Mouse (Mus musculus): ENCODE data around the gene Tmub2. TPM values are rescaled to one million over a fixed set of nuclear protein-coding genes. Genes with fewer than 3 reads are reported as not detected.

Tmub2 gene
- polyA plus RNA-seq, 1 experiment from 2014 or later, result 44.9 TPM

GRCm38 (mm10) chr11:102314321-102314720, 29.6 kb downstream of the Tmub2 start:
- no peak overlapping the region for H3K4me3 ChIP-seq
- H3K4me1 ChIP-seq, result peaks cover 60% of the 10 kb centered on the region
- 89% methylated on average over 12 of the region's 12 CpGs for WGBS
- no peaks in the 10 kb centered on the region for H3K27me3 ChIP-seq (ENCODE audit: poor library complexity, severe bottlenecking)
- DNase-seq (ENCODE audit: extremely low spot score, low spot score), result no peak
- peaks cover 64% of the 10 kb centered on the region for H3K36me3 ChIP-seq (replicated peaks)
- no peak overlapping the region for H3K27ac ChIP-seq
- H3K9me3 ChIP-seq, result no peaks in the 10 kb centered on the region

DNA sequence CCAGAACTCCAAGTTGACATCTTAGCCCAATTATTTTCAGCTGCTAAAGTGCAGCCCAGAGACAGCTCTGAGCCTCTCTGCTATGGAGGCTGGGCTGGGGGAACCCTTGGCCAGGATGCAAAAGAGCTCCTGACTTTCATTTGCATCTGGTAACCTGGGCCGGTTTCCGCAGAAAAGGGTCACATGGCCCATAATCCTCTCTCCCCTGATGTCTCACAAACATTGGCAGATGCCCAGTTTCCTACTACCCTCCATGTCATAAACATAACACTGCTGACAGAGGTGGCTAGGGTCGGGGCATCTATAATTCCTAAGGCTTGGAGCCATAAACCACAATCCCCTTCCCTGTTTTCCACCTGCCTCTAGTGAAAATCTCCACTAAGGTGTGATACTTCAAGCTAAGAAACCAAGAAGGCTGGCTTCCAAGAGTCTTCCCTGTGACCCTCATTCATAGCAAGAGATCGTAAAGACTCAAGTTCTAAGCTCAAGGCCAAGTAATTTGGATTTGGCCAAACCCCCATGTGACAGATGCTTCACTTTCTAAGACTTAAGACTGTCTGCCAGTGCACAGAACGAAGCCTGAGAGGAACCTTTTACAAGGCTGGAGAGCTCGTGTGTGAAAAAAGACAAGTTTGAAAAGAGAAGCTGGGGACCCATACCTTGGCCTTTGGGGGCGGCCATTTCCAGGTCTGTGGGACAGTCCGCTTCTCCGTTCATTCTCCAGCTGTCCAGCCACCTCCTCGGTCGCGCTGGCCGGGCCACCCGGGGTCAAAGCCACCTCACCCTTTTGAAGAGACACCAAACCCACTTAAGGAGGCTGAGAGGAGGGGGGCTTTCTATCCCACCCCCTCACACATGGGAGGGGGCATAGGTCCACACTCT, 31.2 kb downstream of the Tmub2 start:
- no peak for DNase-seq (ENCODE audit: extremely low spot score, low spot score)
- peaks cover 58% of the 10 kb centered on the region for H3K4me1 ChIP-seq

DNA sequence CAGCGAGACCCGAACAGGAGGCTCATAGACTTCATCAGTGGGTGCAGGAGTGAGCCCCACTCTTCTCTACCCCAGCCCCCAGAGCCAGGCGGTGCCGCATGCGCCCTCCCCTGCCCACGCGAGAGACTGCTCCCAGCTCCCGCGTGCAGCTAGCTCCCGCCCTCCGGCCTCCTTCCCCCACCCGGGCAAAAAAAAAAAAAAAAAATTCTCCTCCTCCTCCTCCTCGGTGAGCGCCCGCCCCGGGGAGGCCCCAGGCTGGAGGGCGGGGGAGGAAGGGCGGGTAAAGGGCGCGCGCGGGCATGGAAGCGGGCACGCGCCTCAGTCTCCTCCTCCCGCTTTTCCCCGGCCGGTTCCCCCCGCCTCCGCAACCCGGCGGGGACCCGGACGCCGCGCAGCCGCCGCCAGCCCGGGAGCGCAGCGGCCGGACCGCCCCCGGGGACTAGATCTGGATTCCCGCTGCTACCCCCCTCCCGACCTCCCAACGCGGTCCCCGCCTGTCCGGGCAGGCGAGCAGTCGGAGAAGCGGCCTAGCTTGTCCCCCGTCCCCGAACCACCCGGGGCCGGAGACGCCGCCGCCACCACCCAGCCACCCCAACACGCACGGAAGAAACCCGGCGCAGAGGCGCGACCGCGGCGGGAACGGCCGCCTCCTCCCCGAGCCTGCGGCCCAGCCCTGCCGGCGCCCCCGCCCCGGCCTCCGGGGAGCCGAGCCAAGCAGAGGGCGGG, 32.0 kb downstream of the Tmub2 start:
- H3K36me3 ChIP-seq (replicated peaks), result peaks cover 40% of the 10 kb centered on the region
- peak overlapping the region; percentile 100 for H3K4me3 ChIP-seq
- WGBS, result under 1% methylated on average over 76 of the region's 80 CpGs
- no peaks in the 10 kb centered on the region for H3K27me3 ChIP-seq (ENCODE audit: poor library complexity, severe bottlenecking)
- H3K4me1 ChIP-seq, result peaks cover 50% of the 10 kb centered on the region
- H3K9me3 ChIP-seq, result no peaks in the 10 kb centered on the region
- H3K27ac ChIP-seq, result peak overlapping the region; percentile 100
- DNase-seq (ENCODE audit: extremely low spot score, low spot score), result peak; percentile 80

More for the DNA sequence above, 31.2 kb downstream of the Tmub2 start:
- Histone ChIP-seq H3K4me3 (peak overlapping the region; percentile 100), H3K27me3 (ENCODE audit: poor library complexity, severe bottlenecking) (no peaks in the 10 kb centered on the region), H3K36me3 (replicated peaks) (peaks cover 48% of the 10 kb centered on the region), H3K27ac (peak overlapping the region; percentile 100), H3K9me3 (no peaks in the 10 kb centered on the region)
- WGBS, result 18% methylated on average over 14 of the region's 14 CpGs

DNA sequence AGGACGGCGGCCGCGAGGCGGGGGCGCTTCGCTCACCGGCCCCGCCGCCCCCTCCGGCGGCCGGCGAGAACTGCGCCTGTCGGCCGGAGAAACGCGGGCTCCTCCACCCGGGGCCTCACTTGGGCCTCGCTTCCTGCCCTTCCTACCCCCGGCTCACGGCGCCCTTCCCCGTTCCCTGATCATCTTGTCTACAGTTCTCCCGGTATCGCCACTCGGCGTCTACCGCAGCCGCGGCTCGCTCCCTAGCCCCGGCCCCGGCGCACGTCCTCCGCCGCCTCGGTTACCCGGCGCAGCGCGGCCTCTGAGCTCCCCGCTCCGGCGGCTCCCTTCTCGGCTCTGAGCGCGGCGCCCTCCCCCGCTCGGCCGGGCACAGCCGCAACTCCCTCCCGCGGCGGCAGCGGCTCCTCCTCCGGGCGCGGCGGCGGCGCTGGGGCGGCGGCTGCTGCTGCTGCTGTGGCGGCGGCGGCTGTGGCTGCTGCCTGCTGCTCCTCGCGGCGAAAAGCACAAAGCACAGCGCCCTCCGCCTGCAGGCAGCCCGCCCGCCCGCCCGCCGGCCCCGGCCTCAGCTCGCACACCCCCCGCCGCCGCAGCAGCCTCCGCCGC, 32.7 kb downstream of the Tmub2 start:
- under 1% methylated on average over 70 of the region's 87 CpGs for WGBS
- Histone ChIP-seq H3K4me3 (peak overlapping the region; percentile 100), H3K27ac (peak overlapping the region; percentile 100)

GRCm38 (mm10) chr11:102317901-102318575, 33.3 kb downstream of the Tmub2 start:
- Histone ChIP-seq H3K27ac (peak overlapping the region; percentile 100), H3K9me3 (no peaks in the 10 kb centered on the region), H3K36me3 (replicated peaks) (peaks cover 27% of the 10 kb centered on the region), H3K27me3 (ENCODE audit: poor library complexity, severe bottlenecking) (no peaks in the 10 kb centered on the region), H3K4me1 (peaks cover 40% of the 10 kb centered on the region), H3K4me3 (peak overlapping the region; percentile 100)
- under 1% methylated on average over 57 of the region's 77 CpGs for WGBS
- DNase-seq (ENCODE audit: extremely low spot score, low spot score), result peak; percentile 73

More for the DNA sequence above, 32.7 kb downstream of the Tmub2 start:
- peak; percentile 66 for DNase-seq (ENCODE audit: extremely low spot score, low spot score)
- peaks cover 44% of the 10 kb centered on the region for H3K4me1 ChIP-seq
- H3K36me3 ChIP-seq (replicated peaks), result peaks cover 34% of the 10 kb centered on the region
- no peaks in the 10 kb centered on the region for H3K27me3 ChIP-seq (ENCODE audit: poor library complexity, severe bottlenecking)
- H3K9me3 ChIP-seq, result no peaks in the 10 kb centered on the region

DNA sequence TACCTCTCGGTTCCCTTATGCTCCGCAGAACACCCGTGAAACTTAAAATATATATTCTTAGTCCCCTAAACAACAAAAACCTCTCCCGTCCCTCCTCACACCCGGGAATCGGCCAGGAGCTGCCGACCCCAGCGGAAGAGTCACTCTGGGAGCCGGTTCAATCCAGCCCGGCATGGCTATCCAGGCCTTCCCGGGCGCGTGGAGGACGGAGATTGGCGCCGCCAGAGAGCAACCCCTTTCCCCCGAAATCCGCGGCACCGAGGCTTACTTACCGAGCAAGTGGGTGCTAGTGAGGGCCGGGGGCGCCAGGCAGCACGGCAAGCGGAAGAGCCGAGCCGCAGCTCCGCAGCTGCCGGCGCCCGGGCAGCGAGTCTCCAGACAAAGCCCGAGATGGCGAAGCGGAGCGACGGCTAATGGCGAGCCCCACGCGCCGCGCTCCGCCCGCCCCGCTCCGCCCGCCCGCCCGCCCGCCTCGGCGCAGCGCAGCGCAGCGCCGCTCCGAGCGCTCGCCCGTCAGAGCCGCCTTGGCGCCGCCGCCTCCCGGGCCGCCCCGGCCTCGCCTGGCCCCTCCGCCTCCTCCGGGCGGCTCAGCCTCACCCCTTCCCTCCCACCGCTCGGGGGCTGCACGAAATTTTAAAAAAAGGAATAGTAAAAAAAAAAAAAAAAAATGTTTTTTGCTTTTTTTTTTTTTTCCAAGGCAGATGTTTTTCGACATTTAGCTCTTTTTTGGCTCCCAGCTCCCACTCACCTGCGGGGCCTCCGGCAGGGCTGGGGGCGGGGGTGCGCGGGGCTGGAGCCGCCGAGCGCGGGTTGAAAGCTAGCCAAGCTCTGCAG, 34.1 kb downstream of the Tmub2 start:
- no peaks in the 10 kb centered on the region for H3K27me3 ChIP-seq (ENCODE audit: poor library complexity, severe bottlenecking)
- peak overlapping the region; percentile 100 for H3K27ac ChIP-seq
- WGBS, result under 1% methylated on average over 80 of the region's 84 CpGs
- peak overlapping the region; percentile 100 for H3K4me3 ChIP-seq
- peaks cover 36% of the 10 kb centered on the region for H3K4me1 ChIP-seq
- no peaks in the 10 kb centered on the region for H3K9me3 ChIP-seq
- H3K36me3 ChIP-seq (replicated peaks), result peaks cover 20% of the 10 kb centered on the region
- DNase-seq (ENCODE audit: extremely low spot score, low spot score), result peak; percentile 74

- H3K27me3 ChIP-seq (ENCODE audit: poor library complexity, severe bottlenecking), result no peaks in the 10 kb centered on the region
- peak within 1 kb of the TSS; percentile 100 for H3K4me3 ChIP-seq
- H3K27ac ChIP-seq, result peak within 1 kb of the TSS; percentile 100
- WGBS, result under 1% methylated on average over 25 of the region's 25 CpGs
- peaks cover 14% of the 10 kb centered on the region for H3K36me3 ChIP-seq (replicated peaks)
- H3K4me1 ChIP-seq, result peaks cover 36% of the 10 kb centered on the region
- no peaks in the 10 kb centered on the region for H3K9me3 ChIP-seq
- peak; percentile 82 for DNase-seq (ENCODE audit: extremely low spot score, low spot score)
These were observed 34.7 kb downstream of the Tmub2 start, which contains the start of gene Ubtf for GRCm38 (mm10) chr11:102319410-102319792. Gene Ubtf, minus strand, starts transcription at chr11:102319742.

- peak; percentile 81 for DNase-seq (ENCODE audit: extremely low spot score, low spot score)
- Histone ChIP-seq H3K27ac (peak overlapping the region; percentile 100), H3K36me3 (replicated peaks) (peaks cover 6% of the 10 kb centered on the region), H3K4me3 (peak overlapping the region; percentile 100), H3K9me3 (no peaks in the 10 kb centered on the region), H3K27me3 (ENCODE audit: poor library complexity, severe bottlenecking) (no peaks in the 10 kb centered on the region), H3K4me1 (peaks cover 33% of the 10 kb centered on the region)
- under 1% methylated on average over 38 of the region's 38 CpGs for WGBS
These were observed 35.4 kb downstream of the Tmub2 start for GRCm38 (mm10) chr11:102319941-102320685.

DNA sequence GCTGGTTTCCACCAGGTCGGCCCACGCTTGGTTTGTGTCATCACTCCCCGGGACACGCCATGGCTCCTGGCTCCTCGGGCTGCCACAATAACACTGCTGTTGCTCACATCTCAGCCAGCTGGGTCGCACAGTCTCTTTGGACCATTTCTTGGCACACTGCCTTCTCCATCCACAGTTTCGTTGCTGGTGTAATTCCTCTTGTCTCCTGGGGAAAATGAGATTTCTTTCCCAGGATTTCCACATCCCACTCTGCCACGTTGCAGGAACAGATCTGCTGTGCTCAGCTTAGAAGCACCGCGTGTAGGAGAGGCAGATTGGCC, 35.9 kb downstream of the Tmub2 start:
- Histone ChIP-seq H3K4me1 (peaks cover 27% of the 10 kb centered on the region), H3K27ac (peak overlapping the region; percentile 100), H3K4me3 (peak overlapping the region; percentile 100), H3K27me3 (ENCODE audit: poor library complexity, severe bottlenecking) (no peaks in the 10 kb centered on the region), H3K9me3 (no peaks in the 10 kb centered on the region), H3K36me3 (replicated peaks) (peaks cover 1% of the 10 kb centered on the region)
- DNase-seq (ENCODE audit: extremely low spot score, low spot score), result no peak
- WGBS, result 23% methylated on average over 10 of the region's 10 CpGs

DNA sequence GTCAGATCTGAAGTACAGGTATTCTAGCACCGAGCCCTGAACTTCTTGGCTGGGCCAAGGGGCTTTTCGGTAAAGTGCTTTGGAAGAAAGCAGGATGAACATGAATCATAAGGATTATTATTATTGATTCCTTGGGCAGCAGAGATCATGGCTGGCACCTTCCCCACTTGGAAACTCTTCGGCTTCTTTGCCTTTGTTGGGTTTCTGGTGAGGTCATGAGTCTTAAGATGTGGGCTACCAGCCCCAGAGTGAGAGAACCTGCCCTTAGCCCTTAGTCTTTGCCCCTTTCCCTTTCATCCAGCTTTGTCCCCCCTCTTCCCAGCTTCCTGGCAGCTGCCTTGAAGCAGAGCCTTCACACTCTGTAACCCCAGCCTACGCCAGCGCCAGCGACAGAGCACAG, 37.2 kb downstream of the Tmub2 start:
- Histone ChIP-seq H3K27ac (no peak overlapping the region), H3K27me3 (ENCODE audit: poor library complexity, severe bottlenecking) (no peaks in the 10 kb centered on the region), H3K9me3 (no peaks in the 10 kb centered on the region), H3K4me1 (peaks cover 15% of the 10 kb centered on the region), H3K4me3 (no peak overlapping the region), H3K36me3 (replicated peaks) (no peaks in the 10 kb centered on the region)
- 73% methylated on average over 6 of the region's 6 CpGs for WGBS
- no peak for DNase-seq (ENCODE audit: extremely low spot score, low spot score)

DNA sequence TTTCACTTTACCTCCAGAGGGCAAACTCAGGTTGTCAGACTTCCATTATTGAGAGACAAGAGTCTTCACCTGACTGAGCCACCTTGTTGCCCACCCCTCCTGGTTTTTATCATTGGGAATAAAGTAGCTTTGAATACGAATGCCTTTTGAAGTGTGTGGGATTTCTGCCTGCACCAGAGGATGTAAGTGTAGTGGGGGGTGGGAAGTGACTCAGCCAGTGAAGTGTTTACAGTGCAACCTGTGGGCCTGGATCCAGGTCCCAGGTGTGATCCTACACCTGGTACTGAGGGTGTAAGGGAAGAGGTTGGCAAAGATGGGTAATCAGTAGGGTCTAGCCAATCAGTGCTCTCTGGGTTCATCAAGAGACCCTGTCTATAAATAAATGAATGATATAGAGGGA, 38.8 kb downstream of the Tmub2 start:
- Histone ChIP-seq H3K9me3 (no peaks in the 10 kb centered on the region), H3K36me3 (replicated peaks) (no peaks in the 10 kb centered on the region), H3K4me1 (peaks cover 15% of the 10 kb centered on the region), H3K4me3 (no peak overlapping the region), H3K27ac (no peak overlapping the region), H3K27me3 (ENCODE audit: poor library complexity, severe bottlenecking) (no peaks in the 10 kb centered on the region)
- 91% methylated on average over 1 of the region's 1 CpGs for WGBS
- DNase-seq (ENCODE audit: extremely low spot score, low spot score), result no peak

Measured in forebrain, embryonic 10.5 days (tissue).